Mouse (Mus musculus): ENCODE measurements at regions not wholly inside any gene's neighbourhood (a gene's known extent, or its start where the extent isn't known, plus 50 kb on each side); places are given as distances from the start of the nearest gene placed in this dataset.
A peak's percentile ranks its signal among the peaks of the same experiment; 100 is the strongest.

- ATAC-seq (replicated peaks; ENCODE audit: insufficient number of reproducible peaks, low FRiP score, low TSS enrichment) = no peak
- H3K9me3 ChIP-seq (replicated peaks; ENCODE audit: control insufficient read depth, low read length) = no peaks in the 10 kb centered on the region
- 74% methylated on average over 2 of the region's 2 CpGs for WGBS (ENCODE audit: insufficient replicate concordance)
- H3K27ac ChIP-seq (ENCODE audit: low read depth, low read length) = peak overlapping the region; percentile 73
- no peak overlapping the region for H3K4me3 ChIP-seq (ENCODE audit: low read depth, low read length)
- no peak overlapping the region for H3K9ac ChIP-seq (ENCODE audit: low read depth, low read length)
- H3K4me2 ChIP-seq = no peak overlapping the region
- H3K4me1 ChIP-seq (ENCODE audit: control insufficient read depth, insufficient read depth, low read length) = peaks cover 19% of the 10 kb centered on the region
- H3K27me3 ChIP-seq (ENCODE audit: control insufficient read depth, insufficient read depth, low read length) = no peaks in the 10 kb centered on the region
- H3K36me3 ChIP-seq (ENCODE audit: control insufficient read depth, insufficient read depth, low read length) = no peaks in the 10 kb centered on the region
Measured at GRCm38 (mm10) chr3:80053435-80053834, 169.1 kb downstream of the Fam198b start.

GRCm38 (mm10) chr3:80056636-80057350 is 172.5 kb downstream of the Fam198b start:
- H3K27ac ChIP-seq (ENCODE audit: low read depth, low read length) = no peak overlapping the region; the same call in 1 of the 2 replicates
- 68% methylated on average over 6 of the region's 6 CpGs for WGBS (ENCODE audit: insufficient replicate concordance)
- no peaks in the 10 kb centered on the region for H3K9me3 ChIP-seq (replicated peaks; ENCODE audit: control insufficient read depth, low read length)
- peaks cover 14% of the 10 kb centered on the region for H3K4me1 ChIP-seq (ENCODE audit: control insufficient read depth, insufficient read depth, low read length)
- no peak for ATAC-seq (replicated peaks; ENCODE audit: insufficient number of reproducible peaks, low FRiP score, low TSS enrichment)
- H3K36me3 ChIP-seq (ENCODE audit: control insufficient read depth, insufficient read depth, low read length) = no peaks in the 10 kb centered on the region
- H3K4me3 ChIP-seq (ENCODE audit: low read depth, low read length) = no peak overlapping the region
- H3K27me3 ChIP-seq (ENCODE audit: control insufficient read depth, insufficient read depth, low read length) = no peaks in the 10 kb centered on the region
- no peak overlapping the region for H3K9ac ChIP-seq (ENCODE audit: low read depth, low read length)
- no peak overlapping the region for H3K4me2 ChIP-seq

DNA sequence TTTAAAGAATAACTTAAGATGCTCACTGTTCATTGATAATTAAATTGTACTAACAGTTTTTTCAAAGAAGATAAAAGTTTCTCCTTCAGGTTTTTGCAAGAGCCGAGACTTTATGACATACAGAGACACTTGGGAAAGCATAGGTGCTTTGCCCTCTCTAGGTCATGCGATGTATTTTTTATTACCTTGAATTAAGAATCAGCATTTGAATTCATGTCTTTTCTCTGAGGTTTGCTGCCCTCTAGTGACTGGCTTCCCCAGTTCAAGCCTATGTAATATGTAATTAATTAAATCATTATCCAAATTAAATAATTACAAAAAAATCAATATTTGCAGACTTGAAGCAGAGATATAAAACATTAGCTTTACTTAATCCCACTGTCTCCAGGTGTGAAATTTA is 174.4 kb downstream of the Fam198b start:
- WGBS (ENCODE audit: insufficient replicate concordance) = 39% methylated on average over 2 of the region's 2 CpGs

DNA sequence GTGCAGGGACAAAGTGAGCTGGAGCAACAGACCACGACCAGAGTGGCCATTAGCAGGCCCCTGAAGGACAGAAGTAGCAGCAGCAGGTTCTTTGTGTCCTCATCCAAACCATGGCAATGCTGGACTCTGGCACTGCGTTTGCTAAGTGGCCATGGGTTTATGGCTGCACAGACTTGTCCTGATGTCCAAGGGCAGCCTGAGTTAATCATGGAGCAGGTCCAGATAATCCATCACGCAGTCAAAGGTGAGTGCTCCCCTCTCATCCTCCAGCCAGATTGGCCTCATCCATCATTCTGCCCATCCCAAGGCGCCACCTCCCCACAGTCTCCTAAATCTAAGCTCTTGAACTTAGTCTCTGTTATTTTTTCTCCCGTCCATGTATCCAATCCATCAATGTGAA is 186.4 kb downstream of the Fam198b start:
- WGBS (ENCODE audit: insufficient replicate concordance) = 75% methylated on average over 5 of the region's 5 CpGs
- no peaks in the 10 kb centered on the region for H3K9me3 ChIP-seq (replicated peaks; ENCODE audit: control insufficient read depth, low read length)
- no peak for ATAC-seq (replicated peaks; ENCODE audit: insufficient number of reproducible peaks, low FRiP score, low TSS enrichment)
- H3K27me3 ChIP-seq (ENCODE audit: control insufficient read depth, insufficient read depth, low read length) = no peaks in the 10 kb centered on the region
- H3K27ac ChIP-seq (ENCODE audit: low read depth, low read length) = no peak overlapping the region
- no peaks in the 10 kb centered on the region for H3K36me3 ChIP-seq (ENCODE audit: control insufficient read depth, insufficient read depth, low read length)
- H3K9ac ChIP-seq (ENCODE audit: low read depth, low read length) = no peak overlapping the region
- no peaks in the 10 kb centered on the region for H3K4me1 ChIP-seq (ENCODE audit: control insufficient read depth, insufficient read depth, low read length)
- no peak overlapping the region for H3K4me2 ChIP-seq
- H3K4me3 ChIP-seq (ENCODE audit: low read depth, low read length) = no peak overlapping the region

More for the DNA sequence above, 174.4 kb downstream of the Fam198b start:
- peaks cover 4% of the 10 kb centered on the region for H3K4me1 ChIP-seq (ENCODE audit: control insufficient read depth, insufficient read depth, low read length)
- ATAC-seq (replicated peaks; ENCODE audit: insufficient number of reproducible peaks, low FRiP score, low TSS enrichment) = no peak
- H3K27ac ChIP-seq (ENCODE audit: low read depth, low read length) = no peak overlapping the region
- H3K36me3 ChIP-seq (ENCODE audit: control insufficient read depth, insufficient read depth, low read length) = no peaks in the 10 kb centered on the region
- no peak overlapping the region for H3K4me2 ChIP-seq
- H3K9ac ChIP-seq (ENCODE audit: low read depth, low read length) = no peak overlapping the region
- no peaks in the 10 kb centered on the region for H3K27me3 ChIP-seq (ENCODE audit: control insufficient read depth, insufficient read depth, low read length)
- no peaks in the 10 kb centered on the region for H3K9me3 ChIP-seq (replicated peaks; ENCODE audit: control insufficient read depth, low read length)
- no peak overlapping the region for H3K4me3 ChIP-seq (ENCODE audit: low read depth, low read length)

DNA sequence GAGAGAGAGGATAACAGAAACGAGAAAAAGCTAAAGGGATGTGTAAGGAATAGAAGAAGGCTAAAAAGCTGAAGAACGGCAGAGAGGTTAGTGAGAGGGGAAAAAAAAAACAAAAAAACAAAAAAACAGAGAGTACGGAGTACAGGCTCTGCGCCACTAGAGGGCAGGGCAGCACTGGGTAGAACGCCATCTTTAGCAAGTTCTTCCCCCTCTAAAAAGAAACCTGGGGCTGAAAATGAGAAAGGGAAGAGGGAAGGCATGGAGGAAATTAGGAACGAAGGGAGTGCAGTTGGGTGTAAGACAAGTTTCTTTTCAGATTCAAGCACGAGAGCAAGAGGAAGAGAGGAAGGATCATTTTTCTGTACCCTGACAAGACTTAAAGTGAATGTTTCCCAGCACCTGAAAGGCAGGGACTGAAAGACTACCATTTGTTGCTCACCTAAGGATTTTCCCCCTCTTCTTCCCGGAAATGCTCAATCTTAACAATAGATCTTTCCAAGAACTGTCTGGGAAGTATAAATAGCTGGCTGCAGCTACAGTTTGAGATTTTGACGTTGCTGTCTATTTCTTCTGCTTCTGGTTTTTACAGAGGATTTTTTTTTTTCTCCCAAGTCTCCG is 195.6 kb downstream of the Fam198b start:
- WGBS (ENCODE audit: insufficient replicate concordance) = 17% methylated on average over 10 of the region's 10 CpGs
- no peak overlapping the region for H3K27ac ChIP-seq (ENCODE audit: low read depth, low read length)
- no peaks in the 10 kb centered on the region for H3K27me3 ChIP-seq (ENCODE audit: control insufficient read depth, insufficient read depth, low read length)
- H3K9ac ChIP-seq (ENCODE audit: low read depth, low read length) = no peak overlapping the region
- no peak overlapping the region for H3K4me3 ChIP-seq (ENCODE audit: low read depth, low read length)
- H3K4me1 ChIP-seq (ENCODE audit: control insufficient read depth, insufficient read depth, low read length) = no peaks in the 10 kb centered on the region
- no peaks in the 10 kb centered on the region for H3K9me3 ChIP-seq (replicated peaks; ENCODE audit: control insufficient read depth, low read length)
- no peaks in the 10 kb centered on the region for H3K36me3 ChIP-seq (ENCODE audit: control insufficient read depth, insufficient read depth, low read length)
- peak overlapping the region; percentile 34; the same call in 1 of the 2 replicates for H3K4me2 ChIP-seq
- no peak for ATAC-seq (replicated peaks; ENCODE audit: insufficient number of reproducible peaks, low FRiP score, low TSS enrichment)

GRCm38 (mm10) chr3:80081210-80081609 is 196.9 kb downstream of the Fam198b start:
- ATAC-seq (replicated peaks; ENCODE audit: insufficient number of reproducible peaks, low FRiP score, low TSS enrichment) = no peak
- H3K9ac ChIP-seq (ENCODE audit: low read depth, low read length) = no peak overlapping the region
- no peaks in the 10 kb centered on the region for H3K4me1 ChIP-seq (ENCODE audit: control insufficient read depth, insufficient read depth, low read length)
- H3K4me3 ChIP-seq (ENCODE audit: low read depth, low read length) = no peak overlapping the region
- H3K27me3 ChIP-seq (ENCODE audit: control insufficient read depth, insufficient read depth, low read length) = no peaks in the 10 kb centered on the region
- WGBS (ENCODE audit: insufficient replicate concordance) = 34% methylated on average over 7 of the region's 7 CpGs
- no peak overlapping the region for H3K4me2 ChIP-seq
- no peaks in the 10 kb centered on the region for H3K36me3 ChIP-seq (ENCODE audit: control insufficient read depth, insufficient read depth, low read length)
- no peaks in the 10 kb centered on the region for H3K9me3 ChIP-seq (replicated peaks; ENCODE audit: control insufficient read depth, low read length)
- H3K27ac ChIP-seq (ENCODE audit: low read depth, low read length) = no peak overlapping the region

- H3K9me3 ChIP-seq (replicated peaks; ENCODE audit: control insufficient read depth, low read length) = no peaks in the 10 kb centered on the region
- no peak overlapping the region for H3K9ac ChIP-seq (ENCODE audit: low read depth, low read length)
- H3K4me3 ChIP-seq (ENCODE audit: low read depth, low read length) = no peak overlapping the region
- 74% methylated on average over 8 of the region's 8 CpGs for WGBS (ENCODE audit: insufficient replicate concordance)
- H3K27ac ChIP-seq (ENCODE audit: low read depth, low read length) = no peak overlapping the region
- H3K4me1 ChIP-seq (ENCODE audit: control insufficient read depth, insufficient read depth, low read length) = no peaks in the 10 kb centered on the region
- no peaks in the 10 kb centered on the region for H3K27me3 ChIP-seq (ENCODE audit: control insufficient read depth, insufficient read depth, low read length)
- ATAC-seq (replicated peaks; ENCODE audit: insufficient number of reproducible peaks, low FRiP score, low TSS enrichment) = no peak
- H3K4me2 ChIP-seq = no peak overlapping the region
- no peaks in the 10 kb centered on the region for H3K36me3 ChIP-seq (ENCODE audit: control insufficient read depth, insufficient read depth, low read length)
Measured at GRCm38 (mm10) chr3:80082780-80083519, 198.6 kb downstream of the Fam198b start.

GRCm38 (mm10) chr3:80084168-80084567 is 199.8 kb downstream of the Fam198b start:
- 45% methylated on average over 3 of the region's 3 CpGs for WGBS (ENCODE audit: insufficient replicate concordance)
- H3K27ac ChIP-seq (ENCODE audit: low read depth, low read length) = no peak overlapping the region
- H3K4me3 ChIP-seq (ENCODE audit: low read depth, low read length) = no peak overlapping the region
- H3K4me2 ChIP-seq = no peak overlapping the region
- H3K9ac ChIP-seq (ENCODE audit: low read depth, low read length) = no peak overlapping the region
- H3K4me1 ChIP-seq (ENCODE audit: control insufficient read depth, insufficient read depth, low read length) = no peaks in the 10 kb centered on the region
- H3K36me3 ChIP-seq (ENCODE audit: control insufficient read depth, insufficient read depth, low read length) = no peaks in the 10 kb centered on the region
- no peaks in the 10 kb centered on the region for H3K9me3 ChIP-seq (replicated peaks; ENCODE audit: control insufficient read depth, low read length)
- no peak for ATAC-seq (replicated peaks; ENCODE audit: insufficient number of reproducible peaks, low FRiP score, low TSS enrichment)
- no peaks in the 10 kb centered on the region for H3K27me3 ChIP-seq (ENCODE audit: control insufficient read depth, insufficient read depth, low read length)

Data from heart, embryonic 11.5 days (tissue).